Mouse (Mus musculus) gastrocnemius, postnatal 25 days (tissue): ENCODE results near the gene Hist1h2ai. TPM values are rescaled to one million over a fixed set of nuclear protein-coding genes. Genes with fewer than 3 reads are reported as not detected.
"Not testable (repeated sequence)": the region's sequence is repeated elsewhere in the genome, so short reads cannot be mapped to it uniquely, and the experiment has no call there.

Source experiments
- DNase-seq: peaks from one replicate; pipeline ENCODE4 v3.0.0; 2022
- total RNA-seq, 2 experiments: library from RNA; stranded (reverse); gene quantifications; 1 replicate in 1 of 2; 2 replicates in 1 of 2; pipeline ENCODE4 v1.2.3; 2021

Hist1h2ai gene
- total RNA-seq, 2 experiments from 2014 or later = 4.4 to 21.0 TPM

DNA sequence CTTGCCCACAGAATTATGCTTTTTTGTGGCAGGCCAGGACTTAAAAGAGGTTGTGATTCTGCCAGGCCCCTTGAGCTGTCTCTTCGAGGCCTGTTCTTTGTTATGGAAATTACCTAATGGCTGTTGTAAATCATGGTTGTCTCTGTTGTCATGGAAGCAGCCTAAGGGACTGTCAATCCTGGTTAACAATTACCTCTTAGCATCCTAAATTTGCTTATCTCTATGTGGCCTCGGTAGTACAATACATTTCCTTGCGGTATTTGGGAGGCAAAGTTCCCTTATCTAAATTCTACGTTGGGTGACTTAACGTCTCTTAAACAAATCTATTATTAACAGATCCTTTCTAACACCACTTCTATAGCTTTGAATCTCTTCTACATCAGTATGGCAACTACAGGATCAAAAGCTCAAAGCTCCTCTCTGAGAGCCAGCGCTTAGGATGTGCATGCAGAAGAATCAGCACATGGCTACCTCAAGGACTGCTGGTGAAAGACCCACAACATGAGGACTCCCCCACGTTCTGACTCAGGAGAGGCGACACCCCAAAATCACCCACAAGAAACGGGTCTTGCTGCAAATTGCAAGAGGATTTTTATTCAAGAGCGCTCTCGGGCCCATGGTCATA lies 11.8 kb downstream of the Hist1h2ai start:
- no peak for DNase-seq

DNA sequence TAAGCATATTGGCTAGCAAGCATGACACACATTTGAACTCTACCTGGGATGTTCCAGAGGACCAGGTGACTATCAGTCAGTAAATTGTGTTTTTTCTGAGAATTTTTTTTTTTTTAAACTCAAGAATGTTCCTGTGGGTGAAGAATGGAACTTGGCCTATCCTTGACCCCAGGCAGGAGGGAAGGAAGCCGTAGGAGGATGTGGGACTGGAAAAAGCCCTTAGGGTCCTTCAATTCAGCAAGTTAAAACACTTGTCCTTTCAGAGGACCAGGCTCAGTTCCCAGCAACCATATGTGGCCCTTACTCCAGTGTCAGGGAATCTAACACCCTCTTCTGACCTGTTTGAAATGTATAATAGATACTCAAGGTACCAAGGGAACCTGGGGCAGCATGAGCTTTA lies 13.3 kb downstream of the Hist1h2ai start:
- no peak for DNase-seq

DNA sequence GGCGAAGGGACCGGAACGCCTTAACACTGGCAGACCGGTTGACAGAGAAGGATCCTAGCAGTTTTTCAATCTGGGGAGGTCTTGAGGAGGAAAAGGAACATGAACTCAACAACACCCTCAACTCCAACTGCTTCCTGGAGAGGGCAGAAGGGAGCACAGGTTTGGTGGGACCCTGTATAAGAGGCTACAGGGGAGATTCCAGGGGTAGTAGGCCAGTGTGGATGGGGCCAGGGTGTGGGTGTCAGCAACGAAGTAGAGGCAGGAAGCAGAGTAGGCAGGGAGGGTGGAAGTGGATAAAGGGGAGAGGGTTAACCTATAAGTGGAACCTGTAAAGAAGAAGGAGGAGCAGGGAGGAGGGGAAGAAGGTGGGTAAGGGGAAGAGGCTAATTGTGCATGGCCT lies 17.2 kb downstream of the Hist1h2ai start:
- no peak for DNase-seq

DNA sequence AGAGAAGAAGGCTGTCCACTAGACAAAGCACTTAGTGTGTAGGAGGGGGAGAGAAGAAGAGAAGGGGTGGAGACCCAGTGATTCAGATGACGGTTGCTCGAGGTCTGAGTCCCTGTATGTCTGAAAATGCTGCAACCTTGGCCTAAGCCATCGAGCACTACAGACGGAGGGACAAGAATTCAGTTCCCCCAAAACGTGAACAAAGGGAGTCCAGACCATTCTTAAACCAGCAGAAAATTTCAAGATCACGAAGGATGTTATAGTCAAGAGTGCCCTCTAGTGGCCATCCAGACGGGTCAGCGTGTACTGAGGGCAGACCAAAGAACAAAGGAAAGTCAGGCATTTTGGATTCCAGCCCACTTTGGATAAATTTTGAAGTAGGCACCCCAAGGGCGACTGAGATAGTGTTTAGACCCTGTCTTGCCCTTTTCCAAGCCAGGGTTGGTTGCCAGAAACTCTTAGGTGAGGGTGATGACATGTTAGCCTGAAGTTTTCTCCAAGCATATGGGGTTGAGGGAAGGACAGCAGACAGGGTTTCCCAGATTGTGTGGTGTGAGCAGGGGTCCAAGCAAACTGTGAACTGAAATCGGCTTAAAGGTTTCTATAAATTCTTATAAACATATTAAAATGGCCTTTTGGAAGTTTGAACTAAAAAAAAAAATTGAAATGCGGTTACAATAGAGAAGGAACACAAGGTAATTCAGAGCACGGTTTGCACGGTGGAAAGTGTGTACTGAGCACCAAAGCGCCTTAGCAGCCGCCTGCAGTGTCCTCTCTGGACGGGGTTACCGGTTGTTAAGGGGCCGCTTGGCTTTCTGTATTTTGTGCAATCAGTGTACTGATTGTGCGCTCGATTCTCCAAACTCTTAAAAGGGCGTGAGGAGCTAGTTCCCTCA lies 18.0 kb downstream of the Hist1h2ai start:
- DNase-seq = peak; percentile 32

DNA sequence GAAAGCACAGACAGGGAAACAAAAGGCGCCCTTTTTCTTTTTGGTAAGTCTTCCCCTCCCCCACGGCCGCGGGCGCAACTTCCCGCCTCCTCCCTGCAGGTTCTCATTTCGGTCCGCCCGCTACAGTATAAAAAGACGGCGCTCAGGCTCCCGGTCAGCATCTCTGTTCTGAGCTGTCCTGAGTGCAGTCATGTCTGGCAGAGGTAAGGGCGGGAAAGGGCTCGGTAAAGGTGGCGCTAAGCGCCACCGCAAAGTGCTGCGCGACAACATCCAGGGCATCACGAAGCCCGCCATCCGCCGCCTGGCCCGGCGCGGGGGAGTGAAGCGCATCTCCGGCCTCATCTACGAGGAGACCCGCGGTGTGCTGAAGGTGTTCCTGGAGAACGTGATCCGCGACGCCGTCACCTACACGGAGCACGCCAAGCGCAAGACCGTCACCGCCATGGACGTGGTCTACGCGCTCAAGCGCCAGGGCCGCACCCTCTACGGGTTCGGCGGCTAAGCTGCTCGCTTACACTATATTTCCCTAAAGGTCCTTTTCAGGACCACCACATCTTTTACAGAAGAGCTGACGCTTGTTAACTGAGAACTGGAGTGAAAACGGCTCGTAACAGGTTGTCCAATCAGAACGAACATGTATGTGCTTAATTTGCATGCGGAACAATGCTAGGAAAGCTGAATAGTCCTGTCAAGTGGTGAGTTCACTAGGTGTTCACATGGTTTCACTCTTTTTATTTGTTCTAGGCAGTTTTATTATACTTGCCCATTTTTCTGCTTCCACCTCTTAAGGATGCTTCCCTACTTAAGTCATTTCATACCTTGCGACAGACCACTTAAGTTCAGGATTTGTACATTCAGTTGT lies 18.9 kb downstream of the Hist1h2ai start, which contains the start of gene Hist1h4j:
Gene Hist1h4j, plus strand, starts transcription at position 159 of the 862 bp plus-strand sequence.
- DNase-seq = peak; percentile 38

DNA sequence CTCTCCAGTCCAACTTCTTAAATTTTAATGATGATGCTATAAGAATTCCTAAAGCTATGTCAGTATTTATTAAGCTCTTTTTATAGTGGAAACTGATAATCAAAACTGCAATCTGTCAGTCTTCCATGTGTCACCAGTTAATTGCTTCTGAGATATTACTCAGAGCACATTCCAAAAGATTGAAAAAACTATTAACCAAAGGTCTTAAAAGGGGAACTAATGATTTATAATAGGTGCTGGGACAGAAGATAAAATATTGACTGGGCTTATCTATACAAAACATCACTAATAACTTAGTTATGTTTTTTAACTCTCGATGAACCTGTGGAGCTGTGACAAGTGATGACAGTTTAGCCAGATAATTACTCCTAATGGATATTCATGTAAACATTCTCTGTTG lies 28.8 kb downstream of the Hist1h2ai start:
- no peak for DNase-seq

DNA sequence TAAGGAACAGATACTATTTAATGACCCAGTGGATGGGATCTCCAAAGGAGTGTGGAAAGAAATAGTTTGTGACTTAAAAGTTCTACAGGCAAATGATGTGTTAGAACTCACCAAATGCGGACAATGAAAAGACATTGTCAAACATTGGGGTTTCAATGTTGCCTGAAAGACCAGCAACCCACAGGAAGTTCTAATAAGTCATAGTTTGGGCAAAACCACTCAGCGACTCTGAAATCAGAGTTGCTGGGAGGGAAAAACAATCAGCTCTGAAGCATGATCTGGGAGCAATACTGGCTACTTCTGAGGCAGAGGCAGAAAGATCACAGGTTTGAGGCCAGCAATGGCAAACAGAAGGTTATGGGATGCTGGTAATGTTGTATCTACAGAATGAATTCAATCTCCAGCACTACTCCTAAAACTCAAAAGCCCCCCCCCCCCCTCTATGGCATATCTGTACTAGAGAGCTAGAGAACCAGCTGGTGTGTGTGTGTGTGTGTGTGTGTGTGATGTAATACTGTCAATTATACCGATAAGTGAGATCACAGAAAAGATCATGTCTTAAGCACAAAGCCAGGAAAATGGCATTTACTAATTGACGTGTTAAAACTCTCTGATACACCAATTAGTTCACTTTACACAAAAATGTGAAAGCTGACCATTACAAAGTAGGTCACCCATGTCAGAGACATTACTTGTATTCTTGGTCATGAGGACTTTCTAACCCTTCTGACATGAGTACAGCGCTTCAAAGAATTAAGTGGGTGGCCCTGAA lies 33.4 kb downstream of the Hist1h2ai start:
- DNase-seq = no peak

DNA sequence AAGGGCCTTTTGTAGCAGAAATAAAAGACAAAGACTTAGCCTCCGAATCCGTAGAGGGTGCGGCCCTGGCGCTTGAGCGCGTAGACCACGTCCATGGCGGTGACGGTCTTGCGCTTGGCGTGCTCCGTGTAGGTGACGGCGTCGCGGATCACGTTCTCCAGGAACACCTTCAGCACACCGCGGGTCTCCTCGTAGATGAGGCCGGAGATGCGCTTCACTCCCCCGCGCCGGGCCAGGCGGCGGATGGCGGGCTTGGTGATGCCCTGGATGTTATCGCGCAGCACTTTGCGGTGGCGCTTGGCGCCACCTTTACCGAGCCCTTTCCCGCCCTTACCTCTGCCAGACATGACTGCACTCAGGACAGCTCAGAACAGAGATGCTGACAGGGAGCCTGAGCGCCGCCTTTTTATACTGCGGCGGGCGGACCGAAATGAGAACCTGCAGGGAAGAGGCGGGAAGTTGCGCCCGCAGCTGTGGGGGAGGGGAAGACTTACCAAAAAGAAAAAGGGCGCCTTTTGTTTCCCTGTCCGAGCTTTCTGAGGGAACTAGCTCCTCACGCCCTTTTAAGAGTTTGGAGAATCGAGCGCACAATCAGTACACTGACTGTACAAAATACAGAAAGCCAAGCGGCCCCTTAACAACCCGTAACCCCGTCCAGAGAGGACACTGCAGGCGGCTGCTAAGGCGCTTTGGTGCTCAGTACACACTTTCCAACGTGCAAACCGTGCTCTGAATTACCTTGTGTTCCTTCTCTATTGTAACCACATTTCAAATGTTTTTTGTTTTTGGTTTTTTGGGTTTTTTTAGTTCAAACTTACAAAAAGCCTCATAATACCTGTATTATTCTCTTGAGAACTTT lies 34.2 kb downstream of the Hist1h2ai start, which contains the start of gene Hist1h4k:
Gene Hist1h4k, minus strand, starts transcription at position 347 of the 859 bp plus-strand sequence.
- DNase-seq = peak; percentile 79

DNA sequence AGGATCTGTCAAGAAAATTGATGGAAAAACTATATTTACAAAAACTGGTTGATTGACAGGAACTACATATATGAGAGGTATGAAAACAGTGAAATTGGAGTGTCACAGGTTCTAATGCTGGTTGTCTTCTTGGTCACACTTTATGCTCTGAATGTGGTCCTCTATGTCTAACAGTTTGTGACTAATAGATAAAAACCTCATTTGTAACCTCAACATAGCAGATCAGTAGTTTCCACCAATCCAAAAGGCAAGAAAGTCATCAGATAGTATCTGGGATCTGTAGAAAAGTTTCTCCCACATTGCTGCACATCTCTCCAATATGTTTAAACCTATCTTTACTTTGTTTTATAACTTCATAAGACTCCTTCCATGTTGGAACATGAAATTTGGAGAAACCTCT lies 35.2 kb downstream of the Hist1h2ai start:
- no peak for DNase-seq

DNA sequence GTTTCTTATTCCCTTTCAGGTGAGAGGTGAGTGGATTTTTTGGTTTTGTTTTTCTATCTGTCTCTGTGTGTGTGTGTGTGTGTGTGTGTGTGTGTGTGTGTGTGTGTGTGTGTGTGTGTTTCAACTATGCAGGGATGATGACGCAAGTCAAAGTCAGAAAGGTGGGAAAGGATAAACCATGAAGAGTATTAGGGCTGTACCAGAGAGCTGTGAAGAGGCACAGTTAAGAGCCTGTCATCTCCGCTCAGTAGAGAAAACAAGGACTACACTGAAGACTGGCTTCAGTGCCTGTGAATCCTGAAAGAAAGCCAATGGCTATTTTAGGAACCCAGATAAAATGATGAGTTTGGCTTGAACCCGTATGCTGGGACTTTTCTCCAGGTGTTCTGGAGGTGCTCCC lies 35.6 kb downstream of the Hist1h2ai start:
- DNase-seq = no peak

DNA sequence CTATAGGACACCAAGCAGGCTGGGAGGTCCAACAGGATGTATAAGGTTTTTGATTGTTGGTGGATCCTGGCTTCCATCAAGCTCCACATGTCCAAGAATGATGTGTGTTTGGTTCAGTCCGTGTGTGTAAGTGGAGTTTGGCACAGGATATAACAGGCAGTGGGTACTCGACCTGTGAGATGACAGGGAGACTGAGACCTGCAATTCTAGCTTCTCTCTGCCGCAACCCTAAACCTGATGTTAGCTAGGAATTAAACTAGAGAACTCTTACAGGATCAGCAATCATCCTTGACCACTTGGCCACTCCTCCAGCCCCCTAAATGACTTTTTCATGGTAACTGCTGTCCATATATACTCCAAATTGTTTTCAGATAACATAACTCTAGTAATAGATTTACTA lies 36.1 kb downstream of the Hist1h2ai start:
- DNase-seq = no peak

DNA sequence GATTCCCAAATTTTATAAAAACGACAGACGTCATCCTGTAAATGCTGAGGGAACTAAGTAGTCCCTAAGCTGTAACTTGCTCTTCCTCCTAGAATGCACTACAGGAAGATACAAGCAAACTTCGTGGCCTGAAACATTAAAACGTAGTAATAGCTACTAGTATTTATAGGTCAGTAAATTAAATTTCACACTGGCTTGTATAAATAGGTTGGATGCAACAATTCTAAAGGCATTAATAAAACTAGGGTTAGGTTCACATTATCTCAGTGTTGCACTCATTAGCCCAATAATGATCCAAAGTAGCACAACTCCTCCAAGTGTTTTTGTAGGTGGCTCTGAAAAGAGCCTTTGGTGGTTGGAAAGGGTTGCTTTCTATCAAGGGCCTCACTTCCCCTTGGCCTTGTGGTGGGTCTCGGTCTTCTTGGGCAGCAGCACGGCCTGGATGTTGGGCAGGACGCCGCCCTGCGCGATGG lies 36.9 kb downstream of the Hist1h2ai start:
- no peak for DNase-seq

DNA sequence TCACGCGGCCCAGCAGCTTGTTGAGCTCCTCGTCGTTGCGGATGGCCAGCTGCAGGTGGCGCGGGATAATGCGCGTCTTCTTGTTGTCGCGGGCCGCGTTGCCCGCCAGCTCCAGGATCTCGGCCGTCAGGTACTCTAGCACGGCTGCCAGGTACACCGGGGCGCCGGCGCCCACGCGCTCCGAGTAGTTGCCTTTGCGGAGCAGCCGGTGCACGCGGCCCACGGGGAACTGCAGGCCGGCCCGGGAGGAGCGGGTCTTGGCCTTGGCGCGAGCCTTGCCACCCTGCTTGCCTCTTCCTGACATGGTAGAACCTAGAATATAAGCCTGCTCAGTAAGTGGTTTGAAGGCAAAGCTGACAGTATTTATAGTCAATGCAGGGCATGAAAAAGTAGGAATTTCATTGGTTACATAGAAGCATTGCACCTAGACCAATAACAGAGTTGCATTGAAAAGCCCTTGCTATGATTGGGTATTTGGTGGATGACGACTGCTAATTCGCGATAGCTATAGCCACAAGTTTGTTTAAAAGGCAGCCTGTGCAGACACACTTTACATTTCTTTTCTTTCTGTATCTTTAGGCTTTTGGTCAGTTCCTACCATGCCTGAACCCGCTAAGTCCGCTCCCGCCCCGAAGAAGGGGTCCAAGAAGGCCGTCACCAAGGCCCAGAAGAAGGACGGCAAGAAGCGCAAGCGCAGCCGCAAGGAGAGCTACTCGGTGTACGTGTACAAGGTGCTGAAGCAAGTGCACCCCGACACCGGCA lies 37.5 kb downstream of the Hist1h2ai start, which contains the start of the genes Hist1h2ak and Hist1h2bn:
Gene Hist1h2ak, minus strand, starts transcription at position 304 of the 762 bp plus-strand sequence.
Gene Hist1h2bn, plus strand, starts transcription at position 600 of the 762 bp plus-strand sequence.
- DNase-seq = peak; percentile 46

DNA sequence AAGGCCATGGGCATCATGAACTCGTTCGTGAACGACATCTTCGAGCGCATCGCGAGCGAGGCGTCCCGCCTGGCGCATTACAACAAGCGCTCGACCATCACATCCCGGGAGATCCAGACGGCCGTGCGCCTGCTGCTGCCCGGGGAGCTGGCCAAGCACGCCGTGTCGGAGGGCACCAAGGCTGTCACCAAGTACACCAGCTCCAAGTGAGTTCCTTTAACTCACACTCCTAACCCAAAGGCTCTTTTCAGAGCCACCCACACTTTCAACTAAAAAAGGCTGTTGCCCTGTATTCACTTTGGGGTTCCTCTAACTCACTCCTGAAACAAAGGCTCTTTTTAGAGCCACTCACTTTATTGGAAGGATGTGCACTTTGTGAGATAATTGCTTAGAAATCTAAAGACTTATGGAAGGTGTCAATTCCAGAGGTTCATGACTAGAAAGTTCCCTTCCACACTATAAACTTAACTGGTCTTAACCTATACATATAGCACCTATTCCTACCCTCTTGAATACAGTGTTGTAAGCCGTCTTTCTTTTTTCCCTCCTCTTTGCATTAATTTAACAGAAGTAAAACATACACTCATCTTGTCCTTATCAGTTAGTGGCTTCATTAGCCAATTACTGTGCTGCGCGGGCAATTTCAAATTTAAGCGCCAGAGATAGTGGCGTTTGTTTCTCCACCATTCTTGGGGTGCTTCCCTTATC lies 38.2 kb downstream of the Hist1h2ai start:
- DNase-seq = not testable (repeated sequence)

DNA sequence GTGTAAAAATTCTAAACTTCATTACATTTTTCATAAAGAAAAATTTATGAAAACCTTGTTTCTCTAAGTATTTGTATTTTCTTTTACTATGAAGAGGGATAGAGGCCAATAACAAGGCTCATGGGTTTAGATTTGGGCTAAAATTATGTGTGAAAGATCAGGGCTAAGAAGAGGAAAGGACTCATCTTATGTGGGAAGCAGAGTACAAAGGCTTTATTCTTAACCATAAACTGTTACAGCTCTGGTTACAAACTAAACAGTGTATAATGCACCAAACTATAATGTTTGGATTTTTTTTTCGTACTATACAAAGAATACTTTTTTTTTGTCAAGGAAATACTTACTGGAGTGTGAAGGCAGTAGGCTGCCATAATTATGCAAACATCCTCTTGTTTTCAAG lies 39.5 kb downstream of the Hist1h2ai start:
- DNase-seq = no peak
